Mouse (Mus musculus) 3134 (cell line): Measurements from ENCODE around the gene Nrbf2.

ENCODE experiments used
- DNase-seq: peaks from one replicate; pipeline ENCODE4 v3.0.0-alpha.2; 2011; ENCODE audit warnings: low spot score; ENCODE audit not compliant: insufficient read length; ENCODE audit errors: extremely low read depth

Gene Nrbf2

GRCm38 (mm10) chr10:67285176-67285814 is at the start of gene Nrbf2:
Nrbf2 (minus strand) TSS chr10:67285305.
- DNase-seq = peak; percentile 88

GRCm38 (mm10) chr10:67330580-67330979 is 45.5 kb upstream of the Nrbf2 start:
- DNase-seq = peak; percentile 39

GRCm38 (mm10) chr10:67329661-67330060 is 44.6 kb upstream of the Nrbf2 start:
- no peak for DNase-seq

GRCm38 (mm10) chr10:67328208-67328607 is 43.1 kb upstream of the Nrbf2 start:
- no peak for DNase-seq

GRCm38 (mm10) chr10:67324036-67324435 is 38.9 kb upstream of the Nrbf2 start:
- DNase-seq = no peak

- no peak for DNase-seq
Measured at GRCm38 (mm10) chr10:67321396-67321795, 36.3 kb upstream of the Nrbf2 start.

- no peak for DNase-seq
Measured at GRCm38 (mm10) chr10:67320207-67320859, 35.2 kb upstream of the Nrbf2 start.

- no peak for DNase-seq
Measured at GRCm38 (mm10) chr10:67319016-67319725, 34.1 kb upstream of the Nrbf2 start.

GRCm38 (mm10) chr10:67317931-67318460 is 32.9 kb upstream of the Nrbf2 start:
- no peak for DNase-seq

- no peak for DNase-seq
Measured at GRCm38 (mm10) chr10:67314811-67315435, 29.8 kb upstream of the Nrbf2 start.

- no peak for DNase-seq
Measured at GRCm38 (mm10) chr10:67312456-67312855, 27.4 kb upstream of the Nrbf2 start.

- DNase-seq = peak; percentile 37
Measured at GRCm38 (mm10) chr10:67311277-67311959, 26.3 kb upstream of the Nrbf2 start.

- peak; percentile 15 for DNase-seq
Measured at GRCm38 (mm10) chr10:67309483-67310138, 24.5 kb upstream of the Nrbf2 start.

GRCm38 (mm10) chr10:67302340-67302739 is 17.2 kb upstream of the Nrbf2 start:
- DNase-seq = no peak

GRCm38 (mm10) chr10:67301046-67301445 is 15.9 kb upstream of the Nrbf2 start:
- DNase-seq = no peak

GRCm38 (mm10) chr10:67299285-67299684 is 14.2 kb upstream of the Nrbf2 start:
- no peak for DNase-seq

GRCm38 (mm10) chr10:67298856-67299255 is 13.8 kb upstream of the Nrbf2 start:
- no peak for DNase-seq

- no peak for DNase-seq
Measured at GRCm38 (mm10) chr10:67297175-67297855, 12.2 kb upstream of the Nrbf2 start.

GRCm38 (mm10) chr10:67296482-67297152 is 11.5 kb upstream of the Nrbf2 start:
- no peak for DNase-seq
